Mouse (Mus musculus) liver, embryonic 14.5 days (tissue): Measurements from ENCODE around the gene Olfr285. TPM values are rescaled to one million over a fixed set of nuclear protein-coding genes. Genes with fewer than 3 reads are reported as not detected.

ENCODE experiments used
- ATAC-seq: fragments of 200-750 bp; cut with Nextera tagmentation; 2 replicates; pipeline ENCODE4 v1.8.0; 2017; ENCODE audit warnings: moderate number of reproducible peaks, mild to moderate bottlenecking, moderate library complexity; ENCODE audit not compliant: insufficient read depth
- DNase-seq, 3 experiments: peaks; one replicate each; pipeline ENCODE4 v3.0.0-alpha.2; 2012 to 2013; ENCODE audit warnings: low read depth in 3 of 3, low spot score in 3 of 3
- H3K27ac ChIP-seq: fragments of 300-500 bp; sonication (generic); 2 replicates; pipeline ENCODE4 v1.5.1; 2014; ENCODE audit warnings: moderate library complexity, mild to moderate bottlenecking, control low read depth, inconsistent platforms
- H3K27me3 ChIP-seq: fragments of 300-500 bp; sonication (generic); 2 replicates; pipeline ENCODE4 v1.6.1; 2014; ENCODE audit warnings: mild to moderate bottlenecking, low read length, moderate library complexity; ENCODE audit not compliant: control insufficient read depth, insufficient read depth
- H3K36me3 ChIP-seq: fragments of 300-500 bp; sonication (generic); replicated peaks from 2 replicates; pipeline ENCODE4 v1.6.1; 2014; ENCODE audit warnings: low read depth; ENCODE audit not compliant: control insufficient read depth, insufficient read depth
- H3K4me1 ChIP-seq, 2 experiments: fragments of 200-500 bp in 1 of 2; fragments of 300-500 bp in 1 of 2; sonication (generic) in 1 of 2; replicated peaks; 2 replicates each; pipeline ENCODE4 v1.6.1; 2012 to 2014; ENCODE audit warnings: antibody characterized with exemption in 1 of 2, inconsistent platforms in 1 of 2, low read length in 1 of 2; ENCODE audit not compliant: control insufficient read depth in 2 of 2, insufficient read depth in 2 of 2
- H3K4me2 ChIP-seq: fragments of 300-500 bp; sonication (generic); 2 replicates; pipeline ENCODE4 v1.6.1; 2014; ENCODE audit warnings: low read depth, mild to moderate bottlenecking, control low read depth, moderate library complexity
- H3K4me3 ChIP-seq, 2 experiments: fragments of 200-500 bp in 1 of 2; fragments of 300-500 bp in 1 of 2; sonication (generic) in 1 of 2; 2 replicates each; pipeline ENCODE4 v1.5.1; 2012 to 2014; ENCODE audit warnings: low read depth in 2 of 2, low read length in 2 of 2, mild to moderate bottlenecking in 2 of 2, control low read depth in 1 of 2, inconsistent platforms in 1 of 2, moderate library complexity in 1 of 2; ENCODE audit not compliant: insufficient read depth in 1 of 2
- H3K9ac ChIP-seq: fragments of 300-500 bp; sonication (generic); replicated peaks from 2 replicates; pipeline ENCODE4 v1.6.1; 2014; ENCODE audit warnings: mild to moderate bottlenecking, control low read depth, moderate library complexity
- H3K9me3 ChIP-seq: fragments of 300-500 bp; sonication (generic); 2 replicates; pipeline ENCODE4 v1.6.1; 2016; ENCODE audit warnings: low read length, mixed read lengths; ENCODE audit not compliant: control insufficient read depth
- CTCF ChIP-seq: IDR thresholded peaks from 2 replicates; pipeline ENCODE4 v1.5.1; 2016; ENCODE audit warnings: antibody characterized with exemption, low read depth, control low read depth
- EP300 ChIP-seq: IDR thresholded peaks from 2 replicates; pipeline ENCODE4 v1.6.1; 2016; ENCODE audit warnings: antibody characterized with exemption, low read depth
- WGBS: fragments of 180-500 bp; shearing (Covaris S2); extraction: QIAGEN DNeasy Blood & Tissue Kit; methylation state at CpG from one replicate; pipeline ENCODE4 v1.1.7; 2014; ENCODE audit not compliant: insufficient replicate concordance; 5-methylcytosine and 5-hydroxymethylcytosine counted together
- polyA plus RNA-seq, 2 experiments: library from polyadenylated mRNA; depleted of rRNA in 1 of 2; stranded (reverse) in 1 of 2; unstranded in 1 of 2; fragments of >200 nt; fragmentation: Nextera tagmentation in 1 of 2; extraction: Ambion mirVana in 1 of 2; gene quantifications; 2 replicates each; pipeline versions ENCODE4 v1.2.1 to v1.2.3; 2012 to 2014

Olfr285 gene
- polyA plus RNA-seq, 2 experiments: not detected

GRCm38 (mm10) chr15:98288566-98288965 lies 28.6 kb downstream of the Olfr285 start:
- no peak for ATAC-seq
- Histone ChIP-seq H3K27me3 (no peaks in the 10 kb centered on the region), H3K36me3 (no peaks in the 10 kb centered on the region), H3K9me3 (no peaks in the 10 kb centered on the region), H3K4me1 (no peaks in the 10 kb centered on the region), H3K4me3 (no peak overlapping the region), H3K27ac (no peak overlapping the region), H3K9ac (no peak overlapping the region), H3K4me2 (no peak overlapping the region)
- DNase-seq: no peak
- TF ChIP-seq CTCF (no peak), EP300 (no peak)
- 64% methylated on average over 12 of the region's 12 CpGs for WGBS

- Histone ChIP-seq H3K4me2 (no peak overlapping the region), H3K36me3 (no peaks in the 10 kb centered on the region), H3K9ac (no peak overlapping the region), H3K4me1 (no peaks in the 10 kb centered on the region), H3K9me3 (no peaks in the 10 kb centered on the region), H3K4me3 (no peak overlapping the region), H3K27me3 (no peaks in the 10 kb centered on the region), H3K27ac (no peak overlapping the region)
- DNase-seq: no peak
- TF ChIP-seq CTCF (no peak), EP300 (no peak)
- 63% methylated on average over 7 of the region's 7 CpGs for WGBS
- ATAC-seq: no peak
Measured at GRCm38 (mm10) chr15:98286418-98286817, 30.7 kb downstream of the Olfr285 start.

Other genes starting within 250 kb of the Olfr285 start
- gene Pfkm, start 224.8 kb downstream of the Olfr285 start, polyA plus RNA-seq (2012; rRNA removed): 18.2 and 22.4 TPM in 2 replicates
- gene Pfkm, start 224.8 kb downstream of the Olfr285 start, polyA plus RNA-seq (2014; fragmentation: Nextera tagmentation; extraction: Ambion mirVana): 19.6 and 20.6 TPM in 2 replicates
- 8.7 and 10.7 TPM in 2 replicates for gene Senp1, start 223.6 kb downstream of the Olfr285 start, polyA plus RNA-seq (2012; rRNA removed)
- 15.3 and 16.9 TPM in 2 replicates for gene Senp1, start 223.6 kb downstream of the Olfr285 start, polyA plus RNA-seq (2014; fragmentation: Nextera tagmentation; extraction: Ambion mirVana)
- gene Asb8, start 151.7 kb downstream of the Olfr285 start, polyA plus RNA-seq (2012; rRNA removed): 9.7 and 15.1 TPM in 2 replicates
- 22.3 and 22.4 TPM in 2 replicates for gene Asb8, start 151.7 kb downstream of the Olfr285 start, polyA plus RNA-seq (2014; fragmentation: Nextera tagmentation; extraction: Ambion mirVana)
- 0.01 TPM in 1 of 2 replicates, not detected in the other for gene Ccdc184, start 150.2 kb downstream of the Olfr285 start, polyA plus RNA-seq (2012; rRNA removed)
- gene Ccdc184, start 150.2 kb downstream of the Olfr285 start, polyA plus RNA-seq (2014; fragmentation: Nextera tagmentation; extraction: Ambion mirVana): not detected in 2 replicates
- not detected in 2 replicates for gene Olfr288, start 121.8 kb downstream of the Olfr285 start, polyA plus RNA-seq (2012; rRNA removed)
- not detected in 2 replicates for gene Olfr288, start 121.8 kb downstream of the Olfr285 start, polyA plus RNA-seq (2014; fragmentation: Nextera tagmentation; extraction: Ambion mirVana)
- gene Gm44579, start 96.4 kb downstream of the Olfr285 start, polyA plus RNA-seq (2012; rRNA removed): not detected in 2 replicates
- gene Gm44579, start 96.4 kb downstream of the Olfr285 start, polyA plus RNA-seq (2014; fragmentation: Nextera tagmentation; extraction: Ambion mirVana): not detected in 2 replicates
- gene Olfr287, start 96.3 kb downstream of the Olfr285 start, polyA plus RNA-seq (2012; rRNA removed): not detected in 2 replicates
- gene Olfr287, start 96.3 kb downstream of the Olfr285 start, polyA plus RNA-seq (2014; fragmentation: Nextera tagmentation; extraction: Ambion mirVana): not detected in 2 replicates
- gene Olfr286, start 82.9 kb downstream of the Olfr285 start, polyA plus RNA-seq (2012; rRNA removed): not detected in 2 replicates
- gene Olfr286, start 82.9 kb downstream of the Olfr285 start, polyA plus RNA-seq (2014; fragmentation: Nextera tagmentation; extraction: Ambion mirVana): not detected in 2 replicates
- gene H1fnt, start 60.1 kb downstream of the Olfr285 start, polyA plus RNA-seq (2012; rRNA removed): not detected in 2 replicates
- not detected in 2 replicates for gene H1fnt, start 60.1 kb downstream of the Olfr285 start, polyA plus RNA-seq (2014; fragmentation: Nextera tagmentation; extraction: Ambion mirVana)
- 0.03 and 0.11 TPM in 2 replicates for gene Zfp641, start 21.2 kb downstream of the Olfr285 start, polyA plus RNA-seq (2012; rRNA removed)
- gene Zfp641, start 21.2 kb downstream of the Olfr285 start, polyA plus RNA-seq (2014; fragmentation: Nextera tagmentation; extraction: Ambion mirVana): 0.08 and 0.09 TPM in 2 replicates
- gene Olfr284, start 23.6 kb upstream of the Olfr285 start, polyA plus RNA-seq (2012; rRNA removed): not detected in 2 replicates
- not detected in 2 replicates for gene Olfr284, start 23.6 kb upstream of the Olfr285 start, polyA plus RNA-seq (2014; fragmentation: Nextera tagmentation; extraction: Ambion mirVana)
- gene Olfr283, start 63.6 kb upstream of the Olfr285 start, polyA plus RNA-seq (2012; rRNA removed): not detected in 2 replicates
- not detected in 2 replicates for gene Olfr283, start 63.6 kb upstream of the Olfr285 start, polyA plus RNA-seq (2014; fragmentation: Nextera tagmentation; extraction: Ambion mirVana)
- gene Olfr282, start 113.9 kb upstream of the Olfr285 start, polyA plus RNA-seq (2012; rRNA removed): not detected in 2 replicates
- not detected in 2 replicates for gene Olfr282, start 113.9 kb upstream of the Olfr285 start, polyA plus RNA-seq (2014; fragmentation: Nextera tagmentation; extraction: Ambion mirVana)
- gene Olfr281, start 135.2 kb upstream of the Olfr285 start, polyA plus RNA-seq (2012; rRNA removed): not detected in 2 replicates
- not detected in 2 replicates for gene Olfr281, start 135.2 kb upstream of the Olfr285 start, polyA plus RNA-seq (2014; fragmentation: Nextera tagmentation; extraction: Ambion mirVana)
- not detected in 2 replicates for gene OR5BS1P, start 152.5 kb upstream of the Olfr285 start, polyA plus RNA-seq (2012; rRNA removed)
- gene OR5BS1P, start 152.5 kb upstream of the Olfr285 start, polyA plus RNA-seq (2014; fragmentation: Nextera tagmentation; extraction: Ambion mirVana): not detected in 2 replicates
- gene Lalba, start 165.4 kb upstream of the Olfr285 start, polyA plus RNA-seq (2012; rRNA removed): not detected in 2 replicates
- gene Lalba, start 165.4 kb upstream of the Olfr285 start, polyA plus RNA-seq (2014; fragmentation: Nextera tagmentation; extraction: Ambion mirVana): not detected in 2 replicates
- not detected in 2 replicates for gene Olfr279, start 175.0 kb upstream of the Olfr285 start, polyA plus RNA-seq (2012; rRNA removed)
- not detected in 2 replicates for gene Olfr279, start 175.0 kb upstream of the Olfr285 start, polyA plus RNA-seq (2014; fragmentation: Nextera tagmentation; extraction: Ambion mirVana)
- gene Kansl2, start 216.9 kb upstream of the Olfr285 start, polyA plus RNA-seq (2012; rRNA removed): 17.5 and 21.7 TPM in 2 replicates
- gene Kansl2, start 216.9 kb upstream of the Olfr285 start, polyA plus RNA-seq (2014; fragmentation: Nextera tagmentation; extraction: Ambion mirVana): 31.1 and 35.6 TPM in 2 replicates